Mouse (Mus musculus): ENCODE results near the gene Dedd2. TPM values are rescaled to one million over a fixed set of nuclear protein-coding genes. Genes with fewer than 3 reads are reported as not detected.

Gene Dedd2
- polyA plus RNA-seq, 2 experiments, result 9.4 to 11.1 TPM

- DNase-seq (ENCODE audit: low spot score), result no peak
- Histone ChIP-seq H3K4me1 (ENCODE audit: control insufficient read depth, insufficient read depth, low read length) (peaks cover 57% of the 10 kb centered on the region), H3K9ac (ENCODE audit: low read depth, low read length, severe bottlenecking) (no peak overlapping the region), H3K4me3 (replicated peaks; ENCODE audit: low read length) (no peak overlapping the region), H3K27ac (replicated peaks; ENCODE audit: low read depth, low read length) (no peak overlapping the region), H3K4me2 (replicated peaks; ENCODE audit: low read depth, low read length, severe bottlenecking) (no peak overlapping the region), H3K36me3 (ENCODE audit: control insufficient read depth, insufficient read depth, low read length) (no peaks in the 10 kb centered on the region), H3K27me3 (ENCODE audit: control insufficient read depth, insufficient read depth, low read length) (no peaks in the 10 kb centered on the region), H3K9me3 (ENCODE audit: control insufficient read depth, low read length) (no peaks in the 10 kb centered on the region)
- ATAC-seq (ENCODE audit: low FRiP score, low read depth), result no peak
- TF ChIP-seq POLR2A (IDR thresholded peaks at IDR 0.05; ENCODE audit: borderline replicate concordance, extremely low read depth, insufficient read depth, insufficient read length), result no peak
- 78% methylated on average over 4 of the region's 4 CpGs for WGBS
These were observed 65.8 kb downstream of the Dedd2 start for GRCm38 (mm10) chr7:25154648-25155047.

- no peaks in the 10 kb centered on the region for H3K27me3 ChIP-seq (ENCODE audit: control insufficient read depth, insufficient read depth, low read length)
- H3K36me3 ChIP-seq (ENCODE audit: control insufficient read depth, insufficient read depth, low read length), result no peaks in the 10 kb centered on the region
- no peak overlapping the region for H3K4me3 ChIP-seq (replicated peaks; ENCODE audit: low read length)
- 0 out of 2 replicates have a peak overlapping the region, but pooled peaks have one; percentile 7 for H3K9ac ChIP-seq (ENCODE audit: low read depth, low read length, severe bottlenecking)
- H3K27ac ChIP-seq (replicated peaks; ENCODE audit: low read depth, low read length), result no peak overlapping the region
- no peak overlapping the region; the same call in 1 of the 2 replicates for H3K4me2 ChIP-seq (replicated peaks; ENCODE audit: low read depth, low read length, severe bottlenecking)
- no peaks in the 10 kb centered on the region for H3K9me3 ChIP-seq (ENCODE audit: control insufficient read depth, low read length)
- no peak for DNase-seq (ENCODE audit: low spot score)
- 35% methylated on average over 7 of the region's 7 CpGs for WGBS
- TF ChIP-seq POLR2A (IDR thresholded peaks at IDR 0.05; ENCODE audit: borderline replicate concordance, extremely low read depth, insufficient read depth, insufficient read length), result no peak
- peaks cover 57% of the 10 kb centered on the region for H3K4me1 ChIP-seq (ENCODE audit: control insufficient read depth, insufficient read depth, low read length)
- ATAC-seq (ENCODE audit: low FRiP score, low read depth), result no peak
These were observed 66.6 kb downstream of the Dedd2 start for GRCm38 (mm10) chr7:25153841-25154240.

- Histone ChIP-seq H3K9ac (ENCODE audit: low read depth, low read length, severe bottlenecking) (no peak overlapping the region), H3K27ac (replicated peaks; ENCODE audit: low read depth, low read length) (no peak overlapping the region), H3K36me3 (ENCODE audit: control insufficient read depth, insufficient read depth, low read length) (no peaks in the 10 kb centered on the region), H3K27me3 (ENCODE audit: control insufficient read depth, insufficient read depth, low read length) (no peaks in the 10 kb centered on the region), H3K4me2 (replicated peaks; ENCODE audit: low read depth, low read length, severe bottlenecking) (no peak overlapping the region), H3K4me3 (replicated peaks; ENCODE audit: low read length) (no peak overlapping the region), H3K9me3 (ENCODE audit: control insufficient read depth, low read length) (no peaks in the 10 kb centered on the region), H3K4me1 (ENCODE audit: control insufficient read depth, insufficient read depth, low read length) (peaks cover 57% of the 10 kb centered on the region)
- TF ChIP-seq POLR2A (IDR thresholded peaks at IDR 0.05; ENCODE audit: borderline replicate concordance, extremely low read depth, insufficient read depth, insufficient read length), result no peak
- WGBS, result 30% methylated on average over 10 of the region's 10 CpGs
- ATAC-seq (ENCODE audit: low FRiP score, low read depth), result no peak
- DNase-seq (ENCODE audit: low spot score), result no peak
These were observed 68.4 kb downstream of the Dedd2 start for GRCm38 (mm10) chr7:25151916-25152556.

- ATAC-seq (ENCODE audit: low FRiP score, low read depth) (no peak), DNase-seq (ENCODE audit: low spot score) (no peak)
- 7% methylated on average over 7 of the region's 7 CpGs for WGBS
- Histone ChIP-seq H3K4me3 (replicated peaks; ENCODE audit: low read length) (no peak overlapping the region), H3K4me2 (replicated peaks; ENCODE audit: low read depth, low read length, severe bottlenecking) (peak overlapping the region; percentile 29), H3K27ac (replicated peaks; ENCODE audit: low read depth, low read length) (0 out of 2 replicates have a peak overlapping the region, but pooled peaks have one; percentile 2), H3K36me3 (ENCODE audit: control insufficient read depth, insufficient read depth, low read length) (no peaks in the 10 kb centered on the region), H3K9me3 (ENCODE audit: control insufficient read depth, low read length) (no peaks in the 10 kb centered on the region), H3K4me1 (ENCODE audit: control insufficient read depth, insufficient read depth, low read length) (peaks cover 56% of the 10 kb centered on the region), H3K9ac (ENCODE audit: low read depth, low read length, severe bottlenecking) (0 out of 2 replicates have a peak overlapping the region, but pooled peaks have one; percentile 25), H3K27me3 (ENCODE audit: control insufficient read depth, insufficient read depth, low read length) (no peaks in the 10 kb centered on the region)
- TF ChIP-seq POLR2A (IDR thresholded peaks at IDR 0.05; ENCODE audit: borderline replicate concordance, extremely low read depth, insufficient read depth, insufficient read length), result no peak
These were observed 69.4 kb downstream of the Dedd2 start for GRCm38 (mm10) chr7:25151009-25151408.

GRCm38 (mm10) chr7:25150151-25150663, 70.2 kb downstream of the Dedd2 start:
- DNase-seq (ENCODE audit: low spot score), result no peak
- no peak overlapping the region for H3K27ac ChIP-seq (replicated peaks; ENCODE audit: low read depth, low read length)
- 0 out of 2 replicates have a peak overlapping the region, but pooled peaks have one; percentile 0 for H3K4me3 ChIP-seq (replicated peaks; ENCODE audit: low read length)
- H3K36me3 ChIP-seq (ENCODE audit: control insufficient read depth, insufficient read depth, low read length), result no peaks in the 10 kb centered on the region
- WGBS, result 1% methylated on average over 11 of the region's 18 CpGs
- H3K9me3 ChIP-seq (ENCODE audit: control insufficient read depth, low read length), result no peaks in the 10 kb centered on the region
- peak; percentile 42; the same call in 1 of the 2 replicates for ATAC-seq (ENCODE audit: low FRiP score, low read depth)
- peak overlapping the region; percentile 25; the same call in 1 of the 2 replicates for H3K9ac ChIP-seq (ENCODE audit: low read depth, low read length, severe bottlenecking)
- H3K4me1 ChIP-seq (ENCODE audit: control insufficient read depth, insufficient read depth, low read length), result peaks cover 49% of the 10 kb centered on the region
- peak overlapping the region; percentile 29 for H3K4me2 ChIP-seq (replicated peaks; ENCODE audit: low read depth, low read length, severe bottlenecking)
- H3K27me3 ChIP-seq (ENCODE audit: control insufficient read depth, insufficient read depth, low read length), result no peaks in the 10 kb centered on the region
- TF ChIP-seq POLR2A (IDR thresholded peaks at IDR 0.05; ENCODE audit: borderline replicate concordance, extremely low read depth, insufficient read depth, insufficient read length), result no peak

Small RNA genes within 50 kb of the gene (microRNA-seq; reads per million reads assigned to microRNA genes)
- not detected for gene Mir7048

Other genes with a start within 250 kb of the Dedd2 start
- gene Rabac1, start 247.9 kb downstream of the Dedd2 start, polyA plus RNA-seq (2012; rRNA removed), result 185 and 268 TPM in 2 replicates
- 212 and 230 TPM in 2 replicates for gene Rabac1, start 247.9 kb downstream of the Dedd2 start, polyA plus RNA-seq (2014; fragmentation: Nextera tagmentation; extraction: Ambion mirVana)
- 0.84 and 1.1 TPM in 2 replicates for gene Atp1a3, start 214.7 kb downstream of the Dedd2 start, polyA plus RNA-seq (2012; rRNA removed)
- 0.54 and 0.69 TPM in 2 replicates for gene Atp1a3, start 214.7 kb downstream of the Dedd2 start, polyA plus RNA-seq (2014; fragmentation: Nextera tagmentation; extraction: Ambion mirVana)
- gene Grik5, start 148.3 kb downstream of the Dedd2 start, polyA plus RNA-seq (2012; rRNA removed), result 84.9 and 128 TPM in 2 replicates
- gene Grik5, start 148.3 kb downstream of the Dedd2 start, polyA plus RNA-seq (2014; fragmentation: Nextera tagmentation; extraction: Ambion mirVana), result 11.8 and 13.8 TPM in 2 replicates
- gene Zfp574, start 148.0 kb downstream of the Dedd2 start, polyA plus RNA-seq (2012; rRNA removed), result 33.3 and 45.7 TPM in 2 replicates
- gene Zfp574, start 148.0 kb downstream of the Dedd2 start, polyA plus RNA-seq (2014; fragmentation: Nextera tagmentation; extraction: Ambion mirVana), result 28.0 and 30.8 TPM in 2 replicates
- gene Pou2f2, start 40.9 kb downstream of the Dedd2 start, polyA plus RNA-seq (2012; rRNA removed), result 1.3 and 2.6 TPM in 2 replicates
- gene Pou2f2, start 40.9 kb downstream of the Dedd2 start, polyA plus RNA-seq (2014; fragmentation: Nextera tagmentation; extraction: Ambion mirVana), result 0.55 and 1.9 TPM in 2 replicates
- 11.1 and 13.0 TPM in 2 replicates for gene Zfp526, start 810 bp upstream of the Dedd2 start, polyA plus RNA-seq (2012; rRNA removed)
- 3.9 and 4.2 TPM in 2 replicates for gene Zfp526, start 810 bp upstream of the Dedd2 start, polyA plus RNA-seq (2014; fragmentation: Nextera tagmentation; extraction: Ambion mirVana)
- 155 and 204 TPM in 2 replicates for gene Gsk3a, start 17.2 kb upstream of the Dedd2 start, polyA plus RNA-seq (2012; rRNA removed)
- gene Gsk3a, start 17.2 kb upstream of the Dedd2 start, polyA plus RNA-seq (2014; fragmentation: Nextera tagmentation; extraction: Ambion mirVana), result 16.3 and 18.8 TPM in 2 replicates
- gene Erf, start 30.1 kb upstream of the Dedd2 start, polyA plus RNA-seq (2012; rRNA removed), result 99.2 and 127 TPM in 2 replicates
- 33.2 and 37.9 TPM in 2 replicates for gene Erf, start 30.1 kb upstream of the Dedd2 start, polyA plus RNA-seq (2014; fragmentation: Nextera tagmentation; extraction: Ambion mirVana)
- 155 and 206 TPM in 2 replicates for gene Cic, start 47.1 kb upstream of the Dedd2 start, polyA plus RNA-seq (2012; rRNA removed)
- 48.9 and 58.1 TPM in 2 replicates for gene Cic, start 47.1 kb upstream of the Dedd2 start, polyA plus RNA-seq (2014; fragmentation: Nextera tagmentation; extraction: Ambion mirVana)
- gene Pafah1b3, start 77.4 kb upstream of the Dedd2 start, polyA plus RNA-seq (2012; rRNA removed), result 266 and 343 TPM in 2 replicates
- gene Pafah1b3, start 77.4 kb upstream of the Dedd2 start, polyA plus RNA-seq (2014; fragmentation: Nextera tagmentation; extraction: Ambion mirVana), result 234 and 252 TPM in 2 replicates
- gene Prr19, start 80.8 kb upstream of the Dedd2 start, polyA plus RNA-seq (2012; rRNA removed), result 0.99 and 1.1 TPM in 2 replicates
- gene Prr19, start 80.8 kb upstream of the Dedd2 start, polyA plus RNA-seq (2014; fragmentation: Nextera tagmentation; extraction: Ambion mirVana), result 0.44 and 0.53 TPM in 2 replicates
- 4.4 and 7.9 TPM in 2 replicates for gene Tmem145, start 85.5 kb upstream of the Dedd2 start, polyA plus RNA-seq (2012; rRNA removed)
- gene Tmem145, start 85.5 kb upstream of the Dedd2 start, polyA plus RNA-seq (2014; fragmentation: Nextera tagmentation; extraction: Ambion mirVana), result 0.80 and 2.2 TPM in 2 replicates
- gene Megf8, start 96.5 kb upstream of the Dedd2 start, polyA plus RNA-seq (2012; rRNA removed), result 45.1 and 61.2 TPM in 2 replicates
- gene Megf8, start 96.5 kb upstream of the Dedd2 start, polyA plus RNA-seq (2014; fragmentation: Nextera tagmentation; extraction: Ambion mirVana), result 16.5 and 19.9 TPM in 2 replicates
- 3.3 and 4.5 TPM in 2 replicates for gene Cnfn, start 149.1 kb upstream of the Dedd2 start, polyA plus RNA-seq (2012; rRNA removed)
- gene Cnfn, start 149.1 kb upstream of the Dedd2 start, polyA plus RNA-seq (2014; fragmentation: Nextera tagmentation; extraction: Ambion mirVana), result 16.7 and 31.8 TPM in 2 replicates
- 10.4 and 17.0 TPM in 2 replicates for gene Lipe, start 178.1 kb upstream of the Dedd2 start, polyA plus RNA-seq (2012; rRNA removed)
- gene Lipe, start 178.1 kb upstream of the Dedd2 start, polyA plus RNA-seq (2014; fragmentation: Nextera tagmentation; extraction: Ambion mirVana), result 3.5 and 4.1 TPM in 2 replicates
- gene Cxcl17, start 192.3 kb upstream of the Dedd2 start, polyA plus RNA-seq (2012; rRNA removed), result not detected in 2 replicates
- 0.28 TPM in 1 of 2 replicates, not detected in the other for gene Cxcl17, start 192.3 kb upstream of the Dedd2 start, polyA plus RNA-seq (2014; fragmentation: Nextera tagmentation; extraction: Ambion mirVana)

Data from limb, embryonic 14.5 days (tissue).